ENCODE assay signal across 12 mouse cellular contexts in genomic region chr2:103896814-103897213, GRCm38 (mm10).
A peak's percentile ranks its signal among the peaks of the same experiment; 100 is the strongest.
DNase-seq lines count a peak whose midpoint lies in the region; TF ChIP-seq lines count a peak whose summit lies in the region.
"Had no signal": no experiment of that assay in that cellular context is flagged by ENCODE, and none has a peak within 500 bp of the region (broad histone marks: within the 10 kb centered on the region; RNA-seq: fewer than 3 reads in every experiment).

No protein-coding gene starts in this region.

- whole genome bisulfite sequencing in lung, adult 2 months = 50% methylated on average over 3 of the region's 3 CpGs

- DNase-seq in lung, adult 2 months = no peak
- DNase-seq in lung, postnatal 36 days = no peak
- DNase-seq in c-Kit-positive CD71-positive TER-119-positive erythroid progenitor cells, embryonic 14.5 days (ENCODE audit: low spot score) = peak; percentile 79
- DNase-seq in liver = peak; percentile 88
- DNase-seq in spleen, postnatal 36 days (ENCODE audit: low spot score in 2 of 2) = peak; percentile 34 to 54
- DNase-seq in adrenal gland, postnatal 36 days = no peak
- DNase-seq in kidney, postnatal 10 days = no peak
- no peak for DNase-seq in cerebellum, adult 18-20 months
- DNase-seq: forebrain, postnatal 0 days; kidney, postnatal 36 days; thymus, postnatal 36 days had no signal

- peaks cover 21% of the 10 kb centered on the region for H3K4me1 ChIP-seq in lung, adult 2 months (ENCODE audit: control insufficient read depth, insufficient read depth, low read length)

- TF ChIP-seq POLR2A in lung, adult 2 months (IDR thresholded peaks at IDR 0.05; ENCODE audit: borderline replicate concordance, extremely low read depth, low read depth, low read length) = no peak

- peak; percentile 20; the same call in 1 of the 2 replicates for TF ChIP-seq CTCF in lung, adult 2 months (IDR thresholded peaks at IDR 0.05; ENCODE audit: insufficient read depth, low read length)

- no peak overlapping the region for H3K4me3 ChIP-seq in lung, adult 2 months (replicated peaks; ENCODE audit: extremely low read depth, low read depth, low read length)
- H3K4me3 ChIP-seq: neural tube, embryonic 13.5 days had no signal

Comparison
In these comparisons a context has a peak if more than half of its experiments do, and no peak if none do; other contexts are left out.
1. DNase-seq: peak in c-Kit-positive CD71-positive TER-119-positive erythroid progenitor cells, embryonic 14.5 days (single experiment), liver (single experiment) and spleen, postnatal 36 days (2 of 2); none in lung, adult 2 months (single experiment), lung, postnatal 36 days (single experiment), adrenal gland, postnatal 36 days (0 of 2), kidney, postnatal 10 days (single experiment) and cerebellum, adult 18-20 months (0 of 2).